In the genomic region with DNA sequence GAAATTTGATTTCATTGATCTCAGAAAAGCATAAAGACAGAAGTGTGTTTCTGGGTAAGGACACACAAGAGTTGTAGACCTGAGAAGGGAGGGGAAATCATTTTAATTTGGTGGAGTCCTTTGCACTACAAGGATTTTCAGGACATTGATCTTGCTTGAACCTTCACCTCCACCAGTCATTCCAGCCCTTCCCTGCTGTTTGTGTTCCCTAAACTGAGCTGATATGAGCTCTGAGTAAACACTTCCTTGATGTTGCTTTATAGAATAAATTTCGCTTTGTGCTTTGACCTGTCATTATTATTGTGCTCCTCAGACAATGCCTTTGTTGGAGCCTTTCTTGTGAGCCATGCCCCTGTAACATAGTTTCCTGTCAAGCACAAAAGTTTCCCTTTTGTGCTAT, we compare ENCODE assay signal across 22 mouse cellular contexts.
DNase-seq lines count a peak whose midpoint lies in the region; ATAC-seq and TF ChIP-seq lines count a peak whose summit lies in the region.
"Had no signal": no experiment of that assay in that cellular context is flagged by ENCODE, and none has a peak within 500 bp of the region (broad histone marks: within the 10 kb centered on the region; RNA-seq: fewer than 3 reads in every experiment).

No protein-coding gene starts in this region.

- TF ChIP-seq EP300 in liver, postnatal 0 days (IDR thresholded peaks at IDR 0.05; ENCODE audit: low read depth) = no peak

- no peaks in the 10 kb centered on the region for H3K79me2 ChIP-seq in liver, adult 2 months (ENCODE audit: control insufficient read depth, insufficient read depth, low read length)

- ATAC-seq in liver, embryonic 12.5 days = no peak
- ATAC-seq in liver, postnatal 0 days = peak; percentile 56; the same call in 1 of the 2 replicates
- no peak for ATAC-seq in liver, embryonic 11.5 days (replicated peaks; ENCODE audit: low FRiP score)
- no peak for ATAC-seq in midbrain, embryonic 15.5 days (replicated peaks)
- no peak for ATAC-seq in midbrain, postnatal 0 days (ENCODE audit: low FRiP score)
- ATAC-seq: activated CD4-positive, CD25-positive, alpha-beta regulatory T cell, adult 4 months; CD4-positive, CD25-positive, alpha-beta regulatory T cell, adult 4 months; Patski had no signal

- H3K36me3 ChIP-seq in liver, adult 2 months (ENCODE audit: control insufficient read depth, insufficient read depth, low read length) = no peaks in the 10 kb centered on the region
- H3K36me3 ChIP-seq in liver, embryonic 12.5 days = no peaks in the 10 kb centered on the region
- no peaks in the 10 kb centered on the region for H3K36me3 ChIP-seq in liver, postnatal 0 days (replicated peaks; ENCODE audit: insufficient read depth, low read length)
- H3K36me3 ChIP-seq in liver, embryonic 11.5 days (ENCODE audit: control insufficient read depth, insufficient read depth, low read length) = no peaks in the 10 kb centered on the region
- H3K36me3 ChIP-seq in midbrain, embryonic 15.5 days (replicated peaks) = no peaks in the 10 kb centered on the region
- H3K36me3 ChIP-seq in midbrain, postnatal 0 days (ENCODE audit: insufficient read depth, low read length) = no peaks in the 10 kb centered on the region
- H3K36me3 ChIP-seq: G1E had no signal

- H3K4me2 ChIP-seq in liver, embryonic 12.5 days = no peak overlapping the region
- 0 out of 2 replicates have a peak overlapping the region, but pooled peaks have one; percentile 4 for H3K4me2 ChIP-seq in liver, postnatal 0 days (ENCODE audit: low read depth, low read length)
- no peak overlapping the region for H3K4me2 ChIP-seq in liver, embryonic 11.5 days
- no peak overlapping the region for H3K4me2 ChIP-seq in midbrain, embryonic 15.5 days
- no peak overlapping the region for H3K4me2 ChIP-seq in midbrain, postnatal 0 days (ENCODE audit: low read depth, low read length, poor library complexity, severe bottlenecking)

- H3K4me3 ChIP-seq in cerebellum, adult 2 months (replicated peaks; ENCODE audit: insufficient read depth, low read depth, low read length) = no peak overlapping the region
- H3K4me3 ChIP-seq in liver, adult 2 months (ENCODE audit: insufficient read depth, low read depth, low read length) = no peak overlapping the region
- no peak overlapping the region for H3K4me3 ChIP-seq in liver, embryonic 12.5 days
- no peak overlapping the region for H3K4me3 ChIP-seq in liver, postnatal 0 days (ENCODE audit: low read depth, low read length)
- no peak overlapping the region for H3K4me3 ChIP-seq in liver, embryonic 11.5 days (ENCODE audit: low read depth, low read length)
- no peak overlapping the region for H3K4me3 ChIP-seq in midbrain, embryonic 15.5 days
- no peak overlapping the region for H3K4me3 ChIP-seq in midbrain, postnatal 0 days (ENCODE audit: low read depth, low read length)

- TF ChIP-seq POLR2A in cerebellum, adult 2 months (IDR thresholded peaks at IDR 0.05; ENCODE audit: borderline replicate concordance, insufficient read depth, low read length) = no peak
- TF ChIP-seq POLR2A in liver, adult 2 months (IDR thresholded peaks at IDR 0.05; ENCODE audit: extremely low read depth, insufficient read depth, low read length) = no peak

- WGBS in cerebellum, adult 2 months = 98% methylated on average over 1 of the region's 1 CpGs
- WGBS in liver, adult 2 months = 11% methylated on average over 1 of the region's 1 CpGs
- WGBS in liver, embryonic 12.5 days (ENCODE audit: insufficient replicate concordance) = 46% methylated on average over 1 of the region's 1 CpGs
- 38% methylated on average over 1 of the region's 1 CpGs for WGBS in liver, postnatal 0 days (ENCODE audit: insufficient replicate concordance)
- WGBS in liver, embryonic 11.5 days = 50% methylated on average over 1 of the region's 1 CpGs
- 64% methylated on average over 1 of the region's 1 CpGs for WGBS in midbrain, embryonic 15.5 days
- WGBS in midbrain, postnatal 0 days = 54% methylated on average over 1 of the region's 1 CpGs

- no peaks in the 10 kb centered on the region for H3K9me3 ChIP-seq in liver, embryonic 12.5 days (replicated peaks)
- H3K9me3 ChIP-seq in liver, postnatal 0 days (ENCODE audit: low read length) = no peaks in the 10 kb centered on the region
- no peaks in the 10 kb centered on the region for H3K9me3 ChIP-seq in liver, embryonic 11.5 days (ENCODE audit: control insufficient read depth, low read length)
- no peaks in the 10 kb centered on the region for H3K9me3 ChIP-seq in midbrain, embryonic 15.5 days
- no peaks in the 10 kb centered on the region for H3K9me3 ChIP-seq in midbrain, postnatal 0 days (ENCODE audit: low read length)

- DNase-seq in cerebellum, adult 2 months = no peak
- DNase-seq in cerebellum, adult 11 months = no peak
- peak; percentile 69 for DNase-seq in liver, adult 2 months (ENCODE audit: extremely low read depth, low read depth, low spot score)
- no peak for DNase-seq in liver, postnatal 0 days
- no peak for DNase-seq in liver, embryonic 11.5 days (ENCODE audit: low spot score)
- DNase-seq in midbrain, postnatal 0 days (ENCODE audit: low spot score) = no peak
- DNase-seq: adrenal gland, adult 2 months; adrenal gland, adult 8-10 months; adrenal gland, postnatal 10 days; adrenal gland, postnatal 14 days; adrenal gland, postnatal 25 days; adrenal gland, postnatal 36 days; B cell, adult 2 months; cerebellum, adult 11-12 months; cerebellum, adult 18-20 months had no signal

- no peaks in the 10 kb centered on the region for H3K27me3 ChIP-seq in cerebellum, adult 2 months (ENCODE audit: control insufficient read depth, insufficient read depth, low read length)
- H3K27me3 ChIP-seq in liver, adult 2 months (ENCODE audit: control insufficient read depth, insufficient read depth, low read length) = no peaks in the 10 kb centered on the region
- H3K27me3 ChIP-seq in liver, embryonic 12.5 days (replicated peaks) = no peaks in the 10 kb centered on the region
- no peaks in the 10 kb centered on the region for H3K27me3 ChIP-seq in liver, postnatal 0 days (ENCODE audit: insufficient read depth, low read length)
- no peaks in the 10 kb centered on the region for H3K27me3 ChIP-seq in liver, embryonic 11.5 days (replicated peaks; ENCODE audit: control insufficient read depth, insufficient read depth, low read length)
- no peaks in the 10 kb centered on the region for H3K27me3 ChIP-seq in midbrain, embryonic 15.5 days (replicated peaks)
- H3K27me3 ChIP-seq in midbrain, postnatal 0 days (ENCODE audit: insufficient read depth, low read length) = no peaks in the 10 kb centered on the region
- H3K27me3 ChIP-seq: CH12.LX, Patski had no signal

- no peak overlapping the region for H3K9ac ChIP-seq in liver, adult 2 months (ENCODE audit: low read depth, low read length)
- H3K9ac ChIP-seq in liver, embryonic 12.5 days = no peak overlapping the region
- no peak overlapping the region for H3K9ac ChIP-seq in liver, postnatal 0 days (replicated peaks)
- no peak overlapping the region for H3K9ac ChIP-seq in liver, embryonic 11.5 days (ENCODE audit: low read depth, low read length)
- H3K9ac ChIP-seq in midbrain, embryonic 15.5 days = no peak overlapping the region
- no peak overlapping the region for H3K9ac ChIP-seq in midbrain, postnatal 0 days (replicated peaks; ENCODE audit: low read length, poor library complexity, severe bottlenecking)

- H3K27ac ChIP-seq in cerebellum, adult 2 months (ENCODE audit: insufficient read depth, low read length) = peak overlapping the region; percentile 67; the same call in 1 of the 2 replicates
- no peak overlapping the region for H3K27ac ChIP-seq in liver, adult 2 months (replicated peaks; ENCODE audit: insufficient read depth, low read depth, low read length)
- H3K27ac ChIP-seq in liver, embryonic 12.5 days = no peak overlapping the region
- no peak overlapping the region for H3K27ac ChIP-seq in liver, postnatal 0 days (ENCODE audit: low read depth)
- no peak overlapping the region for H3K27ac ChIP-seq in liver, embryonic 11.5 days (ENCODE audit: low read depth, low read length)
- H3K27ac ChIP-seq in midbrain, embryonic 15.5 days = peak overlapping the region; percentile 24; the same call in 1 of the 2 replicates
- no peak overlapping the region for H3K27ac ChIP-seq in midbrain, postnatal 0 days (ENCODE audit: low read depth, low read length)

- TF ChIP-seq CTCF in cerebellum, adult 2 months (IDR thresholded peaks at IDR 0.05; ENCODE audit: borderline replicate concordance, insufficient read depth, low read depth, low read length) = no peak
- no peak for TF ChIP-seq CTCF in liver, adult 2 months (IDR thresholded peaks at IDR 0.05; ENCODE audit: low read depth, low read length)
- no peak for TF ChIP-seq CTCF in liver, postnatal 0 days (IDR thresholded peaks at IDR 0.05; ENCODE audit: low read depth)
- no peak for TF ChIP-seq CTCF in midbrain, postnatal 0 days (IDR thresholded peaks at IDR 0.05)

- peaks cover 11% of the 10 kb centered on the region; the same call in 1 of the 2 replicates for H3K4me1 ChIP-seq in cerebellum, adult 2 months (ENCODE audit: control insufficient read depth, insufficient read depth, low read length)
- H3K4me1 ChIP-seq in liver, adult 2 months (ENCODE audit: control insufficient read depth, insufficient read depth, low read length) = peaks cover 4% of the 10 kb centered on the region; the same call in 1 of the 2 replicates
- H3K4me1 ChIP-seq in liver, embryonic 12.5 days = no peaks in the 10 kb centered on the region
- 0 out of 2 replicates have a peak, but pooled peaks cover 2% of the 10 kb centered on the region for H3K4me1 ChIP-seq in liver, postnatal 0 days (ENCODE audit: insufficient read depth)
- no peaks in the 10 kb centered on the region for H3K4me1 ChIP-seq in liver, embryonic 11.5 days (replicated peaks; ENCODE audit: control insufficient read depth, insufficient read depth, low read length)
- H3K4me1 ChIP-seq in midbrain, embryonic 15.5 days = peaks cover 13% of the 10 kb centered on the region
- H3K4me1 ChIP-seq in midbrain, postnatal 0 days (ENCODE audit: insufficient read depth, low read length) = peaks cover 4% of the 10 kb centered on the region; the same call in 1 of the 2 replicates

Comparison
In these comparisons a context has a peak if more than half of its experiments do, and no peak if none do; other contexts are left out.
1. H3K27ac ChIP-seq: peak in cerebellum, adult 2 months (single experiment) and midbrain, embryonic 15.5 days (single experiment); none in liver, adult 2 months (single experiment), liver, embryonic 12.5 days (single experiment), liver, postnatal 0 days (single experiment), liver, embryonic 11.5 days (single experiment) and midbrain, postnatal 0 days (single experiment).